Comparison of ENCODE assay signal across 29 mouse cellular contexts in the genomic region with DNA sequence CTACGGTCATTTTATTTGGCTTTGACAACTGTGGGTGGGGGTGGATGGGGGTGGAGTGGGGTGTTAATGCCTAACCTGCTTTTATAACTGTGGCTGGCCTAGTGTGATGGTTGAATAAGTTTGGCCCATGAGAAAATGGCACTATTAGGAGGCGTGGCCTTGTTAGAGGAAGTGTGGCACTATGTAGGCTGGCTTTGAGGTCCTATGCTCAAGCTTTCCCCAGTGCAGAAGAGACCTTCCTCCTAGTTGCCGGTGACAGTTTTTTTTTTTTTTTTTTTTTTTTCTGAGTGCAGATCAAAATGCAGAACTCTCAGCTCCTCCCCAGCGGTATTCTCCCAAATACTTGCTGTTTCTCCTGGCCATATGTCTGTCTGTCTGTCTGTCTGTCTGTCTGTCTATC.
DNase-seq lines count a peak whose midpoint lies in the region; ATAC-seq lines count a peak whose summit lies in the region.
"Had no signal": no experiment of that assay in that cellular context is flagged by ENCODE, and none has a peak within 500 bp of the region (broad histone marks: within the 10 kb centered on the region; RNA-seq: fewer than 3 reads in every experiment).

No protein-coding gene starts in this region.

- no peaks in the 10 kb centered on the region for H3K36me3 ChIP-seq in neural tube, embryonic 15.5 days
- H3K36me3 ChIP-seq in heart, embryonic 11.5 days (ENCODE audit: control insufficient read depth, insufficient read depth, low read length) = no peaks in the 10 kb centered on the region
- H3K36me3 ChIP-seq: embryonic facial prominence, embryonic 13.5 days; forebrain, embryonic 12.5 days; heart, embryonic 12.5 days; limb, embryonic 15.5 days; midbrain, embryonic 10.5 days had no signal

- no peak overlapping the region for H3K27ac ChIP-seq in neural tube, embryonic 15.5 days (replicated peaks)
- H3K27ac ChIP-seq in heart, embryonic 11.5 days (ENCODE audit: low read depth, low read length) = no peak overlapping the region
- H3K27ac ChIP-seq: embryonic facial prominence, embryonic 13.5 days; forebrain, embryonic 12.5 days; hindbrain, postnatal 0 days; limb, embryonic 15.5 days; liver, embryonic 14.5 days; midbrain, embryonic 10.5 days; stomach, postnatal 0 days had no signal

- no peaks in the 10 kb centered on the region for H3K9me3 ChIP-seq in neural tube, embryonic 15.5 days (replicated peaks)
- H3K9me3 ChIP-seq in heart, embryonic 11.5 days (replicated peaks; ENCODE audit: control insufficient read depth, low read length) = no peaks in the 10 kb centered on the region
- H3K9me3 ChIP-seq: embryonic facial prominence, embryonic 13.5 days; forebrain, embryonic 12.5 days; heart, embryonic 12.5 days; limb, embryonic 15.5 days; midbrain, embryonic 10.5 days had no signal

- WGBS in neural tube, embryonic 15.5 days = 83% methylated on average over 4 of the region's 4 CpGs
- WGBS in heart, embryonic 11.5 days (ENCODE audit: insufficient replicate concordance) = 86% methylated on average over 4 of the region's 4 CpGs

- DNase-seq in A20 (ENCODE audit: low read depth, low spot score) = peak; percentile 5
- DNase-seq in kidney, adult 9 months = peak; percentile 67
- peak; percentile 13 to 43 for DNase-seq in kidney, postnatal 25 days
- no peak for DNase-seq in embryo, embryonic 10 days (ENCODE audit: low spot score)
- DNase-seq in left cerebral cortex, adult 9 months (ENCODE audit: low spot score in 2 of 2) = no peak
- DNase-seq: adrenal gland, postnatal 36 days; cerebellum, adult 11 months; cerebellum, adult 9-11 months; gastrocnemius, postnatal 36 days; heart, postnatal 10 days; layer of hippocampus, adult 9-11 months; left cerebral cortex, postnatal 4 days; lung, embryonic 14.5 days; lung, postnatal 4 days; thymus, adult 2 months had no signal

- H3K9ac ChIP-seq in neural tube, embryonic 15.5 days (replicated peaks) = no peak overlapping the region
- no peak overlapping the region for H3K9ac ChIP-seq in heart, embryonic 11.5 days (ENCODE audit: low read depth, low read length)
- H3K9ac ChIP-seq: embryonic facial prominence, embryonic 13.5 days; forebrain, embryonic 12.5 days; heart, embryonic 12.5 days; limb, embryonic 15.5 days; liver, embryonic 14.5 days; lung, embryonic 14.5 days had no signal

- peaks cover 5% of the 10 kb centered on the region; the same call in 1 of the 2 replicates for H3K4me1 ChIP-seq in neural tube, embryonic 15.5 days
- H3K4me1 ChIP-seq in heart, embryonic 11.5 days (ENCODE audit: control insufficient read depth, insufficient read depth, low read length) = no peaks in the 10 kb centered on the region
- H3K4me1 ChIP-seq: embryonic facial prominence, embryonic 13.5 days; heart, embryonic 12.5 days; limb, embryonic 15.5 days had no signal

- no peak overlapping the region for H3K4me2 ChIP-seq in neural tube, embryonic 15.5 days
- H3K4me2 ChIP-seq in heart, embryonic 11.5 days = no peak overlapping the region
- H3K4me2 ChIP-seq: embryonic facial prominence, embryonic 13.5 days; forebrain, embryonic 12.5 days; heart, embryonic 12.5 days; limb, embryonic 15.5 days; lung, embryonic 14.5 days had no signal

- no peaks in the 10 kb centered on the region for H3K27me3 ChIP-seq in neural tube, embryonic 15.5 days (replicated peaks)
- peaks cover 13% of the 10 kb centered on the region for H3K27me3 ChIP-seq in heart, embryonic 11.5 days (ENCODE audit: control insufficient read depth, insufficient read depth, low read length)

- no peak overlapping the region for H3K4me3 ChIP-seq in neural tube, embryonic 15.5 days (replicated peaks)
- H3K4me3 ChIP-seq in heart, embryonic 11.5 days (ENCODE audit: low read depth, low read length) = no peak overlapping the region
- H3K4me3 ChIP-seq: embryonic facial prominence, embryonic 13.5 days; erythroblast, embryonic 14.5 days; forebrain, embryonic 12.5 days; heart, embryonic 12.5 days; limb, embryonic 15.5 days; midbrain, embryonic 10.5 days had no signal

- peak; percentile 71 for ATAC-seq in common myeloid progenitor, adult 5-6 weeks (replicated peaks; ENCODE audit: low read depth, poor library complexity, severe bottlenecking)
- ATAC-seq in neural tube, embryonic 15.5 days (ENCODE audit: low FRiP score) = no peak
- no peak for ATAC-seq in heart, embryonic 11.5 days (replicated peaks; ENCODE audit: insufficient number of reproducible peaks, low FRiP score, low TSS enrichment)
- ATAC-seq: hindbrain, postnatal 0 days; intestine, postnatal 0 days; midbrain, embryonic 16.5 days had no signal

Comparison
In these comparisons a context has a peak if more than half of its experiments do, and no peak if none do; other contexts are left out.
1. DNase-seq: peak in A20 (single experiment), kidney, adult 9 months (single experiment) and kidney, postnatal 25 days (2 of 2); none in embryo, embryonic 10 days (single experiment) and left cerebral cortex, adult 9 months (0 of 2).